ENCODE assay signal across 28 mouse cellular contexts in the genomic region with DNA sequence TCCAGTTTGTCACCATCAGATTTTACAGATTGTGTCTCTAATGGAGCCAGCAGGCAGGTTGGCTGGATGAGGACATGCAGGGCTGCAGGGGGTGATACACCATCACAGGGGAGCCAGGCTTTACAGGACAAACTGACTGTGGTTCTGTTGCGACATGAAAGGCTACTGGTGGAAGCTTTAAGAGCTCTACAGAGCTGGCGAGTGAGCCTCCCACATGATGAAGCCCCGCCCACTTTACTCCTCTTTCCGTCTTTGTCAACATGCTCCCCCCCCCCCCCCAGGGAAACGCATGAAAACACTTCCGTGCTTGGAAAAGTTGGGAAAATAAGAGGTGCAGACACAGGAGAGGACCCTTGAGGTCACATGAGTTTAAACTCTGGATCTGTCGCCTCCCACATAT. TPM values are rescaled to one million over a fixed set of nuclear protein-coding genes. Genes with fewer than 3 reads are reported as not detected.
A peak's percentile ranks its signal among the peaks of the same experiment; 100 is the strongest.
DNase-seq lines count a peak whose midpoint lies in the region; TF ChIP-seq lines count a peak whose summit lies in the region.
"Had no signal": no experiment of that assay in that cellular context is flagged by ENCODE, and none has a peak within 500 bp of the region (broad histone marks: within the 10 kb centered on the region; RNA-seq: fewer than 3 reads in every experiment).

No protein-coding gene starts in this region.

- no peaks in the 10 kb centered on the region for H3K36me3 ChIP-seq in testis, adult 2 months (ENCODE audit: control insufficient read depth, insufficient read depth, low read length)
- H3K36me3 ChIP-seq: embryonic facial prominence, embryonic 10.5 days; embryonic facial prominence, embryonic 13.5 days; forebrain, embryonic 12.5 days; forebrain, embryonic 15.5 days; heart, embryonic 12.5 days; heart, embryonic 15.5 days; hindbrain, embryonic 10.5 days; hindbrain, embryonic 13.5 days had no signal

- no peaks in the 10 kb centered on the region for H3K27me3 ChIP-seq in testis, adult 2 months (ENCODE audit: control insufficient read depth, insufficient read depth, low read length)
- H3K27me3 ChIP-seq: embryonic facial prominence, embryonic 13.5 days; forebrain, embryonic 12.5 days; forebrain, embryonic 15.5 days; heart, embryonic 15.5 days had no signal

- no peak for TF ChIP-seq POLR2A in testis, adult 2 months (IDR thresholded peaks at IDR 0.05; ENCODE audit: control insufficient read depth, low read depth, low read length)

- DNase-seq in kidney, postnatal 4 days: peak; percentile 23 to 40
- no peak for DNase-seq in kidney, postnatal 10 days
- DNase-seq in testis, postnatal 10 days (ENCODE audit: low spot score): no peak
- peak; percentile 21 for DNase-seq in lung, postnatal 25 days (ENCODE audit: low spot score)
- no peak for DNase-seq in ovary, postnatal 14 days (ENCODE audit: low spot score)
- DNase-seq: adrenal gland, adult 2 months; adrenal gland, postnatal 14 days; cerebellum, adult 11 months; cerebellum, adult 8-10 months; cerebellum, postnatal 10 days; cerebellum, postnatal 36 days; embryo, embryonic 11 days; gastrocnemius, postnatal 25 days; heart, adult 18-20 months; heart, postnatal 10 days; heart, postnatal 36 days had no signal

- H3K27ac ChIP-seq in testis, adult 2 months (ENCODE audit: control insufficient read depth, insufficient read depth, low read depth, low read length): no peak overlapping the region
- H3K27ac ChIP-seq: embryonic facial prominence, embryonic 10.5 days; embryonic facial prominence, embryonic 13.5 days; forebrain, embryonic 12.5 days; forebrain, embryonic 15.5 days; heart, embryonic 15.5 days; hindbrain, embryonic 10.5 days; hindbrain, embryonic 13.5 days had no signal

- no peak for TF ChIP-seq CTCF in testis, adult 2 months (IDR thresholded peaks at IDR 0.05; ENCODE audit: control insufficient read depth, insufficient read depth, insufficient replicate concordance, low read depth, low read length)

- peak overlapping the region; percentile 64; the same call in 1 of the 2 replicates for H3K4me3 ChIP-seq in testis, adult 2 months (ENCODE audit: control insufficient read depth, low read depth, low read length)
- H3K4me3 ChIP-seq: embryonic facial prominence, embryonic 10.5 days; embryonic facial prominence, embryonic 13.5 days; erythroblast, embryonic 14.5 days; forebrain, embryonic 12.5 days; forebrain, embryonic 15.5 days; heart, embryonic 12.5 days; heart, embryonic 15.5 days; hindbrain, embryonic 10.5 days; hindbrain, embryonic 13.5 days had no signal

- no peaks in the 10 kb centered on the region for H3K4me1 ChIP-seq in testis, adult 2 months (ENCODE audit: control insufficient read depth, insufficient read depth, low read length)

RNA-seq across cellular contexts. Expression of a gene that starts 25.6 kb away (rescaled TPM):
- not detected in 2 replicates for polyA plus RNA-seq in testis, adult 2 months (2012; rRNA removed)
- polyA plus RNA-seq: adrenal gland, adult 2 months; CD4-positive, CD25-positive, alpha-beta regulatory T cell, adult 4 months; cortical plate, adult 2 months; erythroblast, embryonic 14.5 days; heart, embryonic 12.5 days; hindbrain, embryonic 10.5 days; hindbrain, embryonic 13.5 days had no signal

Comparison
In these comparisons a context has a peak if more than half of its experiments do, and no peak if none do; other contexts are left out.
1. DNase-seq: peak in kidney, postnatal 4 days (2 of 2) and lung, postnatal 25 days (single experiment); none in kidney, postnatal 10 days (single experiment), testis, postnatal 10 days (single experiment) and ovary, postnatal 14 days (single experiment).